Mouse (Mus musculus) liver, embryonic 12.5 days (tissue): Measurements from ENCODE around the gene Prkci. TPM values are rescaled to one million over a fixed set of nuclear protein-coding genes. Genes with fewer than 3 reads are reported as not detected.

Source experiments
- ATAC-seq: fragments of 200-750 bp; cut with Nextera tagmentation; 2 replicates; pipeline ENCODE4 v1.8.0; 2017; ENCODE audit warnings: moderate number of reproducible peaks, mild to moderate bottlenecking, moderate library complexity
- H3K27ac ChIP-seq: fragments of 300-500 bp; sonication (generic); 2 replicates; pipeline ENCODE4 v1.5.1; 2016; ENCODE audit warnings: mild to moderate bottlenecking
- H3K27me3 ChIP-seq: fragments of 300-500 bp; sonication (generic); replicated peaks from 2 replicates; pipeline ENCODE4 v1.6.1; 2016; ENCODE audit warnings: mild to moderate bottlenecking, moderate library complexity
- H3K36me3 ChIP-seq: fragments of 300-500 bp; sonication (generic); 2 replicates; pipeline ENCODE4 v1.6.1; 2016; ENCODE audit warnings: mild to moderate bottlenecking, moderate library complexity
- H3K4me1 ChIP-seq: fragments of 300-500 bp; sonication (generic); 2 replicates; pipeline ENCODE4 v1.6.1; 2016
- H3K4me2 ChIP-seq: fragments of 300-500 bp; sonication (generic); 2 replicates; pipeline ENCODE4 v1.6.1; 2016; ENCODE audit warnings: mild to moderate bottlenecking, moderate library complexity
- H3K4me3 ChIP-seq: fragments of 300-500 bp; sonication (generic); 2 replicates; pipeline ENCODE4 v1.5.1; 2016; ENCODE audit warnings: mild to moderate bottlenecking, moderate library complexity
- H3K9ac ChIP-seq: fragments of 300-500 bp; sonication (generic); 2 replicates; pipeline ENCODE4 v1.6.1; 2016; ENCODE audit warnings: mild to moderate bottlenecking, moderate library complexity
- H3K9me3 ChIP-seq: fragments of 300-500 bp; sonication (generic); replicated peaks from 2 replicates; pipeline ENCODE4 v1.6.1; 2016; ENCODE audit warnings: mild to moderate bottlenecking, moderate library complexity
- WGBS: fragments of 180-500 bp; shearing (Covaris S2); methylation state at CpG from one replicate; pipeline ENCODE4 v1.1.7; 2016; ENCODE audit not compliant: insufficient replicate concordance; 5-methylcytosine and 5-hydroxymethylcytosine counted together
- polyA plus RNA-seq: library from polyadenylated mRNA; unstranded; fragments of >200 nt; fragmentation: Nextera tagmentation; extraction: Ambion mirVana; gene quantifications from 2 replicates; pipeline ENCODE4 v1.2.1, GENCODE M21; 2016

Prkci gene
- polyA plus RNA-seq, 1 experiment from 2014 or later: 12.5 TPM

DNA sequence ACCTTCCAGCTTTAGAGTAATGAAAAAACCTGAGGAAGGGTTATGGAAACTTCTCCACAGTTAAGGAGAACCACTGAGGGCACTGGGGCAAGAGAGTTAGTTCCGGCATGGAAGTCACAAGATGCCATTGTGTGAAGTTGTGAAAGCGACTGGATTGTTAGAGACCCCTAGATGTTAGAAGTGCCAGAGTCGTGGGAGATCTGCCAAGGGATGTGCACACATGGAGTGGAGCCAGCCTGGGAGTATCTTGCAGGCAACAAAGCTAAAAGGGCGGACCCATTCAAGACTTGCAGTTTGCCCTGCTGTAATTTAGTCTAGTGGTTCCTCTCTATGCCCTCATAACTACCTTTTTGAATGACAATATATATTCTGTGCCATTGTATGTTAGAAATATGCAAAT lies 25.1 kb downstream of the Prkci start:
- ATAC-seq: no peak
- no peak overlapping the region for H3K4me3 ChIP-seq
- no peak overlapping the region for H3K4me2 ChIP-seq
- peaks cover 7% of the 10 kb centered on the region; the same call in 1 of the 2 replicates for H3K36me3 ChIP-seq
- H3K27ac ChIP-seq: no peak overlapping the region
- no peaks in the 10 kb centered on the region for H3K9me3 ChIP-seq
- 0 out of 2 replicates have a peak, but pooled peaks cover 3% of the 10 kb centered on the region for H3K4me1 ChIP-seq
- WGBS: 67% methylated on average over 4 of the region's 4 CpGs
- H3K27me3 ChIP-seq: no peaks in the 10 kb centered on the region
- no peak overlapping the region for H3K9ac ChIP-seq

DNA sequence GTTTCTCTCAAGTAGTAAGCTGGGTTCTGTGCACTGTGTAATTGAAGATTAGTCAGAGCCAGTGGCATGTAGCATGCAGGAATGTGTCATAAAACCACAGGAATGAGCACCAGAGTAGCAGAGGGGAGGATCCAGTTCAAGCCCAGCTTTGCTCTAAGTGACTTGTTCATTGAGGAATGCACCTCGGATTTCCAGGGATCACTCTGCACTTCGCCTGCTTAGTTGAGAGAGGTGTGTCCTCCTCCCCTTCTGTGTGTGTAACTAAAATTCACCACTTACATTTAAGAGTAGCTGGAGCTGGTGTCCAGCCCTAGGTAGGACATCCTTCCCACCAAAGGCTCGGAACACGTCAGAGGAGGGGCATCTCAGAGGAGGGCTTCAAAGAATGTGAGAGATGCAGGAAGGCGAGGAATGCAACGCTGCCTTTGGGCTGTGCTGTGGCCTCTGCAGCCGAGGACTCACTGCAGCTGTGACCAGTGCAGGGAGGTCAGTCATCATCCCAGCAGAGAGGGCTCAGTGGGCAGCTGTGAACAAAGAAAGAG lies 27.4 kb downstream of the Prkci start:
- no peak for ATAC-seq

DNA sequence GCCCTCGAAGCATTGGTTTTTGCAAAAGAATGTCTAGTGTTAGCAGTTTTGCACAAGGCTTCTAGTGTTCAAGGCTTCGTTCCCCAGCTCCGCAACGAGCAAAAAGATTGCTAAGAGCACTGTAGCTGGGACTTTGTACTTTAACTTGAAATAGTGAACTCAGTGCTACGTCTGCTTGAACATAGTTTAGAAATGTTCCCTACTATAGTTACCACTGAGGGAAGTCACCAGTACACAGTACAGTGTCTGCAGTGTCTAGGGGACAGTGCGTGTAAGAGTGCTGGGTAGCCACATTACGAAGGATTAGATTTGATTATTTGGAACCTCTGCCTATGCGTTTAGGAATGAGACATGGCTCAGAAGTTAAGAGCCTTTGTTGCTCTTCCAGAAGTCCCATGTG lies 32.2 kb downstream of the Prkci start:
- no peak overlapping the region for H3K4me3 ChIP-seq
- H3K36me3 ChIP-seq: peaks cover 4% of the 10 kb centered on the region; the same call in 1 of the 2 replicates
- H3K4me1 ChIP-seq: no peaks in the 10 kb centered on the region
- H3K4me2 ChIP-seq: no peak overlapping the region
- 79% methylated on average over 8 of the region's 8 CpGs for WGBS
- no peak overlapping the region for H3K27ac ChIP-seq
- H3K27me3 ChIP-seq: no peaks in the 10 kb centered on the region
- H3K9ac ChIP-seq: no peak overlapping the region
- ATAC-seq: no peak
- H3K9me3 ChIP-seq: no peaks in the 10 kb centered on the region

More for the DNA sequence above, 27.4 kb downstream of the Prkci start:
- H3K9ac ChIP-seq: no peak overlapping the region
- peaks cover 7% of the 10 kb centered on the region; the same call in 1 of the 2 replicates for H3K36me3 ChIP-seq
- no peaks in the 10 kb centered on the region for H3K27me3 ChIP-seq
- H3K4me3 ChIP-seq: no peak overlapping the region
- H3K27ac ChIP-seq: no peak overlapping the region
- H3K9me3 ChIP-seq: no peaks in the 10 kb centered on the region
- 52% methylated on average over 7 of the region's 7 CpGs for WGBS
- no peak overlapping the region for H3K4me2 ChIP-seq
- H3K4me1 ChIP-seq: no peaks in the 10 kb centered on the region

DNA sequence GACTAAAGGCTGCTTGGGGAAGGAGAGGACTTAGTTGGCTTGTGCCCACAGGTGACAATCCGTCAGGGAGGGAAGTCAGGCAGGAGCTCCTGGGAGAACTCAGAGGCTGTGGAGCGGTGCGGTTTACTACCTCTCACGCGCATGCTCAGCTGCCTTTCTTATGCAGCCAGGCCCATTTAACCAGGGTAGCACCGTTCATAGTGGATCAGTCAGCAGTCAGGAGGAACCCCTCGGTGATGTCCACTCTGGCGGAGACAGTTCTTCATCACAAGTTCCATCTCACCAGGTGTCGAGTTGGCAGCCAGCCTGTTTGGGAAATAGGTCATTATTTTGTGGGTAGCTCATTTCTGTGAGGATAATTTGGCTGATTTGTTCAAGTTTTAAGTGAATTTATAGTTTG lies 36.1 kb downstream of the Prkci start:
- H3K4me3 ChIP-seq: no peak overlapping the region
- no peaks in the 10 kb centered on the region for H3K4me1 ChIP-seq
- 79% methylated on average over 9 of the region's 9 CpGs for WGBS
- no peak overlapping the region for H3K4me2 ChIP-seq
- no peaks in the 10 kb centered on the region for H3K9me3 ChIP-seq
- H3K27me3 ChIP-seq: no peaks in the 10 kb centered on the region
- H3K36me3 ChIP-seq: peaks cover 4% of the 10 kb centered on the region; the same call in 1 of the 2 replicates
- H3K27ac ChIP-seq: no peak overlapping the region
- no peak overlapping the region for H3K9ac ChIP-seq
- no peak for ATAC-seq

DNA sequence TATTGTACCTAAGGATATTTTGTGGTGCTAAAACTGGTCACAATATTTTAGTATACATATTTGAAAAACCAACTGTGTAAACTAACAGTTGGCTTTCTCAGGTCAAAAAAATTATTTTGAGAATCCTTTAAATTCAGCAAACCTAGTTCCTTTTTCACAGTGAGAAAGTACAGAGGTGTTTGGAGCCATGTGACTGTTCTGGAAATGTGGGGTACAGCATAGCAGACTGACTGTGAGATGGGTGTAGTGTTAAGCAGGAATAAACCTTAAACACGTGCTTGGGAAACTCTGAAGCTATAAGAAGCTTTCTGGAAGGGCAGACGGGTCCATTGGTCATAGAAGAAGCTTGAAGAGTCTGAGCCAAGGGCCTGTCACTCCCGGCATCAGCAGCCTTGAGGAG lies 38.1 kb downstream of the Prkci start:
- ATAC-seq: no peak
- Histone ChIP-seq H3K9me3 (no peaks in the 10 kb centered on the region), H3K36me3 (peaks cover 13% of the 10 kb centered on the region; the same call in 1 of the 2 replicates), H3K4me3 (no peak overlapping the region), H3K9ac (no peak overlapping the region), H3K4me2 (no peak overlapping the region), H3K27me3 (no peaks in the 10 kb centered on the region), H3K27ac (no peak overlapping the region), H3K4me1 (no peaks in the 10 kb centered on the region)
- WGBS: 70% methylated on average over 3 of the region's 3 CpGs

DNA sequence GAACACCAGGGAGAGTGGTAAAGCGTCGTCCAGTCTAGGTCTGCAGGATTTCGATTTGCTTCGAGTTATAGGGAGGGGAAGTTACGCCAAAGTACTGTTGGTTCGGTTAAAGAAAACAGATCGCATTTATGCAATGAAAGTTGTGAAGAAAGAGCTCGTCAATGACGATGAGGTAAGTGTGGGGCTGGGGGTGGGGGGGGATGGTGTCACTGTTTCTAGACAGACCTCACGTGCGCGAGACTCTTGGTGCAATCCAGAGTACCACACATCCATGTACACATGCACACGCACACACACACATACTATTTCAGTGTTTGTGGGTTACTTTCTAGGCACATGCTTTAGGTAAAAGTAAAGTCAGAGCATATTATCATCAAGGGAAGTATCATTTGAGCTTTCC lies 42.3 kb downstream of the Prkci start:
- H3K27me3 ChIP-seq: no peaks in the 10 kb centered on the region

DNA sequence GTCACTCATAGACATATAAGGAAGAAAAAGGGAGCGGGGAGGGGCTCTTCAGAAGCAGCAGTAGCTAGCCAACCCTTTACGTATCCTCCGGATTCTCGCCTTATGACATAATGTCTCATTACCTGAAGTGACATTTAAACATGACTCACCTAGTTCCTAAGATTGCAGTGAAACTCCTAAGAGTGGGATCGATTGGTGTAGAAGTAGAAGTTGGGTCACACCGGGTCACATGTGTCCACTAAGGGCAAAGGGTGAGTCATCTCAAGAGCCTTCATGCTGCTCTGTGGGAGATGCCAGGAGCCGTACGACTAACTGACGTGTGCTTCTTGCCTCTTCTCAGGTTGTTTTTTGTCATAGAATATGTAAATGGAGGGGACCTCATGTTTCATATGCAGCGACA lies 43.1 kb downstream of the Prkci start:
- no peak for ATAC-seq
- Histone ChIP-seq H3K9me3 (no peaks in the 10 kb centered on the region), H3K4me2 (no peak overlapping the region), H3K27ac (no peak overlapping the region), H3K36me3 (0 out of 2 replicates have a peak, but pooled peaks cover 19% of the 10 kb centered on the region), H3K4me1 (no peaks in the 10 kb centered on the region), H3K9ac (no peak overlapping the region), H3K4me3 (no peak overlapping the region), H3K27me3 (no peaks in the 10 kb centered on the region)
- 88% methylated on average over 10 of the region's 10 CpGs for WGBS

More for the DNA sequence above, 42.3 kb downstream of the Prkci start:
- Histone ChIP-seq H3K36me3 (0 out of 2 replicates have a peak, but pooled peaks cover 19% of the 10 kb centered on the region), H3K9me3 (no peaks in the 10 kb centered on the region), H3K4me1 (no peaks in the 10 kb centered on the region), H3K9ac (no peak overlapping the region), H3K4me2 (no peak overlapping the region), H3K4me3 (no peak overlapping the region), H3K27ac (no peak overlapping the region)
- no peak for ATAC-seq
- 85% methylated on average over 13 of the region's 13 CpGs for WGBS

DNA sequence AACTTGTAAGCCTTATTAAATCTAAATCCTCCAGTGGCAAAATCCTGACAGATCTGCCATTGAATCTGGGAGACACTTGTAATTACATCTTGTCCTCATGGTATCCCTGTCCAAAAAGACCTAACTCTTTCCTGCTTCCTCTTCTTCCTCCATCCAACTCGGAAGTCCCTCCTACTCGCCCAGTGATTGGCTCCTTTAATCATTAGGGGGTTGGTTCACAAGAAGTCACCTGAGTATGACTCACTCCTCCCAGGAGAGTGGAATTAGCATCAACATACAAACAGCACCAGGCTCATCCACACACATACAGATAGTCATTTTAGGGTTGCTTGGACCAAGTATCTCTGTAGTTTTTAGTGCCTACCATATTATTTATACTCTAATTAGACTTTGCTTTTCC lies 47.4 kb downstream of the Prkci start:
- H3K4me3 ChIP-seq: no peak overlapping the region
- WGBS: 71% methylated on average over 2 of the region's 2 CpGs
- H3K4me1 ChIP-seq: no peaks in the 10 kb centered on the region
- H3K27me3 ChIP-seq: no peaks in the 10 kb centered on the region
- ATAC-seq: no peak
- no peaks in the 10 kb centered on the region for H3K9me3 ChIP-seq
- no peak overlapping the region for H3K9ac ChIP-seq
- H3K4me2 ChIP-seq: no peak overlapping the region
- H3K36me3 ChIP-seq: 0 out of 2 replicates have a peak, but pooled peaks cover 15% of the 10 kb centered on the region
- H3K27ac ChIP-seq: no peak overlapping the region

DNA sequence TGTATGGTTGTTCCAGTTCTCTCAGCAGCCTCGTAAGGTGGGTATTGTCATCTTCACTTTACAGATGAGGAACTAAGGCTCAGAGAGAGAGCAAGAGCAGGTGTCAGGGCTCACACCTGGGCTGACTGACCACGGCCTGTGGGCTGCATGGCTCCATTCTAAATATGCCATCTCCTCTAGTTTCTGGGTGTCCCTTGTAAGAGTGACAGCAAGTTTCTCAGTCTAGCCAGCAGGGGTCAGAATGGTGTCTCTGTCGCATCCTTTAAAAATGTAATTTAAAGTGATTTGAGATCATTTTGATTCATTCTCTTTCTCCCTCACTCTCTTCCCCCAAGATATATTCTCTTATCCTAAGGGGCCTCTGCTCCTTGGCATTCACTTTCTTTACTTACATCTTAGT lies 51.7 kb downstream of the Prkci start:
- no peaks in the 10 kb centered on the region for H3K9me3 ChIP-seq
- no peak overlapping the region for H3K9ac ChIP-seq
- no peak overlapping the region for H3K4me2 ChIP-seq
- 69% methylated on average over 3 of the region's 3 CpGs for WGBS
- no peaks in the 10 kb centered on the region for H3K4me1 ChIP-seq
- no peak for ATAC-seq
- H3K36me3 ChIP-seq: 0 out of 2 replicates have a peak, but pooled peaks cover 13% of the 10 kb centered on the region
- no peaks in the 10 kb centered on the region for H3K27me3 ChIP-seq
- H3K27ac ChIP-seq: no peak overlapping the region
- no peak overlapping the region for H3K4me3 ChIP-seq

DNA sequence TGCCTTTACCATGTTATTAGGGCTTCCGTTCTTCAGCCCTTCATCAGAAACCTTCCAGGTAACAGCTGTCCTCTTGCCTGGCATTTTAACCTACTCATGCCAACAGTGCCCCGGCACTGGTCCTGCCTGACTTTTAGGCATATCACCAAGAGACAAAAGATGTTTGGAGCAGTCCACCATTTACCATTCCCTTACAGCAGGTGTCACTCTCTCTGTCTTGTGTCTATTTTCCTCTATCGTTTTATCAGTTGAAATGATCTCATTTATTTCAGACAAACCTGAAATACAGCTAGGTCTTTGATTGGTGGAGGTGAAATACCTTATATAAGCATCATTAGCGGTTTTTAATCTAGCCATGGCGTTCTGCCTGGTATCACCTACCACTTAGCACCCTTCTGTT lies 53.5 kb downstream of the Prkci start:
- Histone ChIP-seq H3K9ac (no peak overlapping the region), H3K27me3 (no peaks in the 10 kb centered on the region), H3K4me2 (no peak overlapping the region), H3K4me3 (no peak overlapping the region), H3K36me3 (0 out of 2 replicates have a peak, but pooled peaks cover 13% of the 10 kb centered on the region), H3K4me1 (no peaks in the 10 kb centered on the region), H3K9me3 (no peaks in the 10 kb centered on the region), H3K27ac (no peak overlapping the region)
- WGBS: 67% methylated on average over 5 of the region's 5 CpGs
- ATAC-seq: no peak

DNA sequence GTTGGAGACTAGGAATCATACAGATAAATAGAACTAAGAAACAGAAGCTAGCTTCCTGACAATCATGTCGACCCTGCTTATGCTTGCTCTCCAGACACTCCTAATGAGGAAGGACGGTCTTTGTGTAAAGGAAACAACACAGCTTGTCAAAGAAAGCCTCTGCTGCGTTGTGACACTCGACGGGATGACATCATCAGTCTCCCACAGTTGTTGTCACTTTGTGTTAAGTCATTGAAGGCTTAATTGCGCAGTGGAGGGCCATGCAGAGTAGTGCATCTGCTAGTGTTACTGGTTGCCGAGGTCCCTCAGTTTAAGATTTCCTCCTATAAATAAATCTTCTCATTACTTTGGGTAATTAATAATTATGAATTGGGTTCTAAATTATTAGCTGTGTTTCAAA lies 54.8 kb downstream of the Prkci start:
- no peaks in the 10 kb centered on the region for H3K9me3 ChIP-seq
- 0 out of 2 replicates have a peak, but pooled peaks cover 13% of the 10 kb centered on the region for H3K36me3 ChIP-seq
- no peaks in the 10 kb centered on the region for H3K4me1 ChIP-seq
- no peak for ATAC-seq
- H3K4me3 ChIP-seq: no peak overlapping the region
- WGBS: 62% methylated on average over 7 of the region's 7 CpGs
- H3K9ac ChIP-seq: no peak overlapping the region
- no peak overlapping the region for H3K4me2 ChIP-seq
- H3K27ac ChIP-seq: no peak overlapping the region
- H3K27me3 ChIP-seq: no peaks in the 10 kb centered on the region

DNA sequence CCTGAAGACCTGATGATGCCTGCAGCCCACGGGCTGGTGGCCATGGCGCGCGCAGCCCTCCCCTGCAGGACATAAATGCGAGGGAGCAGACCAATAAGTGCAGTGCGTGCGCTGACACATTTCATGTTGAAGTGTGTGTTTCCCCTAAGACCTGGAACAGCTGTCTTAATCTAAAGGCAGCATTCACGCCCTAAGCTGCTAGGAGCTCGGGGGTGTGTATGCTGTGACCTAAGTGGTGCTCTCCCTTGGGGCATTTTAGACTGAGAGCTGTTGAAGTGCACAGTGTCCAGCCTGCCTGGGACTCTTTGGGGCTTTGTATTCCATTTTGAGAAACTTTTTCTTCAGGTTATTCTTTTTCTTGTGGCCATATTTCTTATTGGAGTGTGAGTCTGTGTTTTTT lies 56.2 kb downstream of the Prkci start:
- whole genome bisulfite sequencing: 86% methylated on average over 9 of the region's 9 CpGs
- Histone ChIP-seq H3K27ac (no peak overlapping the region), H3K4me2 (no peak overlapping the region), H3K4me3 (no peak overlapping the region), H3K9ac (no peak overlapping the region), H3K9me3 (no peaks in the 10 kb centered on the region), H3K4me1 (0 out of 2 replicates have a peak, but pooled peaks cover 5% of the 10 kb centered on the region), H3K36me3 (0 out of 2 replicates have a peak, but pooled peaks cover 13% of the 10 kb centered on the region), H3K27me3 (no peaks in the 10 kb centered on the region)
- no peak for ATAC-seq

DNA sequence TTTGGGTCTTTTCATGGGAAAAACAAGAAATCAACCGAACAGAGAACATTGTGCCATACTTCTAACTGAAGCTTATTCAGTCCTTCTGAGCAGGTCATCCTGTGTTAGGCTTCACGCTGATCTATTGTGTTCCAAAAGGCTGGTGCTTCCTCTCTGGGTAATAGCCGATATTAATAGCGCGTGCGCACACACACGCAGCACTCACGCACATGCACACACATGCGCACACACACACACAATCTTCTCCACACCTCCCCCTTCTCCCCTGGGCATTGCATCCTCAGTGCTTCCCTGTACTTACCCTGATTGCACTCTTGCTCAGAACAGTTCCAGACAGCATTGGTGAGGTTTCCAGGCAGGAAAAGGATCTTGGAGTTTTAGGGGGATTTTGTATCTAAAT lies 57.6 kb downstream of the Prkci start:
- ATAC-seq: no peak

More for the DNA sequence above, 57.6 kb downstream of the Prkci start:
- 0 out of 2 replicates have a peak, but pooled peaks cover 7% of the 10 kb centered on the region for H3K4me1 ChIP-seq
- H3K27ac ChIP-seq: no peak overlapping the region
- H3K27me3 ChIP-seq: no peaks in the 10 kb centered on the region
- H3K9me3 ChIP-seq: no peaks in the 10 kb centered on the region
- no peak overlapping the region for H3K4me2 ChIP-seq
- H3K9ac ChIP-seq: no peak overlapping the region
- WGBS: 86% methylated on average over 9 of the region's 9 CpGs
- H3K36me3 ChIP-seq: 0 out of 2 replicates have a peak, but pooled peaks cover 10% of the 10 kb centered on the region
- no peak overlapping the region for H3K4me3 ChIP-seq
